12 mouse cellular contexts compared by ENCODE assay signal in the genomic region with DNA sequence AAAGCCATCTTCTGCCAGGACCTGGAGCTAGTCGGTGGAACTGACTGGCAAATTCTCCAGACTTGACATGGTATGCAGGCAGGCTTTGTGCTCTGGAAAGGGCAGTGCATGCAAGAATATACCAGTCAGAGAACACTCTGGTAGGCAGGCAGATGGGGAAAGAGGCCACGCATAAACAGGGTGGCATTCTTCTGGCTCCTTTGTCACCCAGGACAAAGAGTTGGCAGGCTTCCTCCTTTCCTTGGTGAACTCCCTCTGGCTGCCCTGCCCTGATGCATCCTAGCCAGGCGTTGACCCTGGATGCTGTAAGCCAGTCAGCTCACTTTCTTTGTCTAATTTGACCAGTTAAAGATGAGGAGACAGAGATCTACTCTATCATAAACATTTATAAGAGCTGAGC. TPM values are rescaled to one million over a fixed set of nuclear protein-coding genes. Genes with fewer than 3 reads are reported as not detected.
DNase-seq lines count a peak whose midpoint lies in the region; ATAC-seq lines count a peak whose summit lies in the region.
"Had no signal": no experiment of that assay in that cellular context is flagged by ENCODE, and none has a peak within 500 bp of the region (broad histone marks: within the 10 kb centered on the region; RNA-seq: fewer than 3 reads in every experiment).

No protein-coding gene starts in this region.

- H3K4me1 ChIP-seq in heart, embryonic 16.5 days (ENCODE audit: control insufficient read depth, insufficient read depth, low read length), result peaks cover 7% of the 10 kb centered on the region; the same call in 1 of the 2 replicates
- H3K4me1 ChIP-seq in heart, embryonic 10.5 days, result peaks cover 16% of the 10 kb centered on the region
- peaks cover 27% of the 10 kb centered on the region for H3K4me1 ChIP-seq in forebrain, embryonic 15.5 days
- H3K4me1 ChIP-seq in midbrain, embryonic 12.5 days, result peaks cover 23% of the 10 kb centered on the region

- WGBS in heart, embryonic 16.5 days, result 71% methylated on average over 3 of the region's 3 CpGs
- 84% methylated on average over 3 of the region's 3 CpGs for WGBS in heart, embryonic 10.5 days
- WGBS in forebrain, embryonic 15.5 days, result 42% methylated on average over 3 of the region's 3 CpGs
- 68% methylated on average over 3 of the region's 3 CpGs for WGBS in midbrain, embryonic 12.5 days

- no peak overlapping the region for H3K4me2 ChIP-seq in heart, embryonic 16.5 days (ENCODE audit: low read depth, low read length)
- H3K4me2 ChIP-seq in forebrain, embryonic 15.5 days (replicated peaks), result no peak overlapping the region
- H3K4me2 ChIP-seq in midbrain, embryonic 12.5 days (replicated peaks), result no peak overlapping the region
- H3K4me2 ChIP-seq: heart, embryonic 12.5 days; limb, embryonic 13.5 days had no signal

- no peaks in the 10 kb centered on the region for H3K36me3 ChIP-seq in heart, embryonic 16.5 days (ENCODE audit: control insufficient read depth, insufficient read depth)
- H3K36me3 ChIP-seq in heart, embryonic 10.5 days, result no peaks in the 10 kb centered on the region
- no peaks in the 10 kb centered on the region for H3K36me3 ChIP-seq in forebrain, embryonic 15.5 days
- H3K36me3 ChIP-seq in midbrain, embryonic 12.5 days, result no peaks in the 10 kb centered on the region
- H3K36me3 ChIP-seq: heart, embryonic 12.5 days; limb, embryonic 13.5 days; neural tube, embryonic 12.5 days had no signal

- H3K9me3 ChIP-seq in heart, embryonic 16.5 days (replicated peaks; ENCODE audit: control insufficient read depth, low read length), result no peaks in the 10 kb centered on the region; the same call in 1 of the 2 replicates
- H3K9me3 ChIP-seq in heart, embryonic 10.5 days, result no peaks in the 10 kb centered on the region
- H3K9me3 ChIP-seq in forebrain, embryonic 15.5 days, result no peaks in the 10 kb centered on the region
- H3K9me3 ChIP-seq in midbrain, embryonic 12.5 days, result no peaks in the 10 kb centered on the region
- H3K9me3 ChIP-seq: heart, embryonic 12.5 days; limb, embryonic 13.5 days; neural tube, embryonic 12.5 days had no signal

- no peak for DNase-seq in heart, embryonic 10.5 days (ENCODE audit: low spot score)
- peak; percentile 71 for DNase-seq in Muller cell, postnatal 12 days (ENCODE audit: inconsistent ontology term)
- no peak for DNase-seq in frontal cortex, postnatal 10 days (ENCODE audit: low spot score in 2 of 2)
- DNase-seq in layer of hippocampus, adult 11-12 months (ENCODE audit: low spot score), result no peak
- no peak for DNase-seq in thymus, postnatal 4 days
- DNase-seq: layer of hippocampus, adult 9-11 months had no signal

- H3K27me3 ChIP-seq in heart, embryonic 16.5 days (ENCODE audit: control insufficient read depth, insufficient read depth, low read length), result no peaks in the 10 kb centered on the region
- H3K27me3 ChIP-seq in heart, embryonic 10.5 days (ENCODE audit: insufficient read depth, poor library complexity, severe bottlenecking), result no peaks in the 10 kb centered on the region
- no peaks in the 10 kb centered on the region for H3K27me3 ChIP-seq in forebrain, embryonic 15.5 days
- H3K27me3 ChIP-seq in midbrain, embryonic 12.5 days, result no peaks in the 10 kb centered on the region
- H3K27me3 ChIP-seq: heart, embryonic 12.5 days; limb, embryonic 13.5 days; neural tube, embryonic 12.5 days had no signal

- peak overlapping the region; percentile 32 for H3K27ac ChIP-seq in heart, embryonic 16.5 days (ENCODE audit: low read length)
- no peak overlapping the region for H3K27ac ChIP-seq in heart, embryonic 10.5 days
- H3K27ac ChIP-seq in forebrain, embryonic 15.5 days (replicated peaks), result peak overlapping the region; percentile 90
- H3K27ac ChIP-seq in midbrain, embryonic 12.5 days (replicated peaks), result peak overlapping the region; percentile 67
- H3K27ac ChIP-seq: limb, embryonic 13.5 days had no signal

- H3K4me3 ChIP-seq in heart, embryonic 16.5 days (ENCODE audit: low read length), result no peak overlapping the region
- H3K4me3 ChIP-seq in heart, embryonic 10.5 days, result no peak overlapping the region
- H3K4me3 ChIP-seq in forebrain, embryonic 15.5 days, result no peak overlapping the region
- H3K4me3 ChIP-seq in midbrain, embryonic 12.5 days, result no peak overlapping the region
- H3K4me3 ChIP-seq: heart, embryonic 12.5 days; limb, embryonic 13.5 days; neural tube, embryonic 12.5 days had no signal

- H3K9ac ChIP-seq in heart, embryonic 16.5 days (ENCODE audit: low read length), result no peak overlapping the region
- H3K9ac ChIP-seq in forebrain, embryonic 15.5 days (replicated peaks), result no peak overlapping the region
- H3K9ac ChIP-seq in midbrain, embryonic 12.5 days (replicated peaks), result no peak overlapping the region
- H3K9ac ChIP-seq: heart, embryonic 12.5 days; limb, embryonic 13.5 days; neural tube, embryonic 12.5 days had no signal

- no peak for ATAC-seq in heart, embryonic 16.5 days (replicated peaks; ENCODE audit: extremely low read depth, insufficient read depth, low FRiP score)
- no peak; the same call in 1 of the 2 replicates for ATAC-seq in forebrain, embryonic 15.5 days (replicated peaks)
- 0 out of 2 replicates have a peak, but pooled peaks have one; percentile 5 for ATAC-seq in midbrain, embryonic 12.5 days (ENCODE audit: low FRiP score, low read depth)

RNA-seq across cellular contexts. Expression of gene Tubb2a, which starts 19.3 kb away (rescaled TPM):
- polyA plus RNA-seq in heart, embryonic 16.5 days (2015; fragmentation: Nextera tagmentation; extraction: Ambion mirVana), result 166 and 171 TPM in 2 replicates
- 99.4 and 115 TPM in 2 replicates for polyA plus RNA-seq in heart, embryonic 10.5 days (2016; fragmentation: Nextera tagmentation; extraction: Ambion mirVana)
- polyA plus RNA-seq in forebrain, embryonic 15.5 days (2015; fragmentation: Nextera tagmentation; extraction: Ambion mirVana), result 1,539 and 1,682 TPM in 2 replicates
- polyA plus RNA-seq in midbrain, embryonic 12.5 days (2016; fragmentation: Nextera tagmentation; extraction: Ambion mirVana), result 609 and 668 TPM in 2 replicates

RNA-seq across cellular contexts. Expression of gene Tubb2b, which starts 33.2 kb away (rescaled TPM):
- 52.1 and 56.8 TPM in 2 replicates for polyA plus RNA-seq in heart, embryonic 16.5 days (2015; fragmentation: Nextera tagmentation; extraction: Ambion mirVana)
- 18.8 and 30.7 TPM in 2 replicates for polyA plus RNA-seq in heart, embryonic 10.5 days (2016; fragmentation: Nextera tagmentation; extraction: Ambion mirVana)
- polyA plus RNA-seq in forebrain, embryonic 15.5 days (2015; fragmentation: Nextera tagmentation; extraction: Ambion mirVana), result 920 and 926 TPM in 2 replicates
- polyA plus RNA-seq in midbrain, embryonic 12.5 days (2016; fragmentation: Nextera tagmentation; extraction: Ambion mirVana), result 380 and 432 TPM in 2 replicates

RNA-seq across cellular contexts. Expression of gene Bphl, which starts 59.7 kb away (rescaled TPM):
- polyA plus RNA-seq in heart, embryonic 16.5 days (2015; fragmentation: Nextera tagmentation; extraction: Ambion mirVana), result 47.7 and 54.6 TPM in 2 replicates
- 41.5 and 45.1 TPM in 2 replicates for polyA plus RNA-seq in heart, embryonic 10.5 days (2016; fragmentation: Nextera tagmentation; extraction: Ambion mirVana)
- polyA plus RNA-seq in forebrain, embryonic 15.5 days (2015; fragmentation: Nextera tagmentation; extraction: Ambion mirVana), result 32.9 and 35.9 TPM in 2 replicates
- 31.4 and 31.9 TPM in 2 replicates for polyA plus RNA-seq in midbrain, embryonic 12.5 days (2016; fragmentation: Nextera tagmentation; extraction: Ambion mirVana)
